Mouse (Mus musculus): Measurements from ENCODE around the gene Cfap126. TPM values are rescaled to one million over a fixed set of nuclear protein-coding genes. Genes with fewer than 3 reads are reported as not detected.

Cfap126 gene
- polyA plus RNA-seq, 1 experiment, result 16.7 TPM

DNA sequence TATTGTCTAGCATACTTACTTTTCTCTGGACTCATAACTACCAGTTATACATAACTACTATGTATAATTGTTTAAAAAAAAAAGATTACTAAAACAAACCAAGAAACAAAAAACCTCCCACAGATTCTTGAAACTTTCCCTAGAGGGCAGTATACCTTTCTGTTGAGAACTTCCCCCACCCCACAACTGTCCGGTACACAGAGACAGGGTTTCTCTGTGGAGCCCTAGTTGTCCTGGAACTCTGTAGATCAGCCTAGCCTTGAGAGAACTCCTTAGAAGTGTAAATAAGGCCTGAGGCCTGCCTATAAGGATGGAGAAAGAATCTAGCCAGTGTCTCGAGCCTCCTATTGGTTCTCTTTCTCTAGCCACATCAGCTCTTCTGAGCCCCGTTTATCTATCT is 50.5 kb downstream of the Cfap126 start:
- H3K27ac ChIP-seq (ENCODE audit: insufficient read depth, low read depth, low read length), result no peak overlapping the region
- peak; percentile 40 for DNase-seq
- H3K4me3 ChIP-seq (ENCODE audit: insufficient read depth, low read depth, low read length), result no peak overlapping the region
- no peaks in the 10 kb centered on the region for H3K27me3 ChIP-seq (replicated peaks; ENCODE audit: control insufficient read depth, insufficient read depth, low read length)
- TF ChIP-seq CTCF (conservative IDR thresholded peaks at IDR 0.05; ENCODE audit: insufficient read depth, insufficient read length, low read depth, low read length) (peak; percentile 31; the same call in 1 of the 2 replicates), POLR2A (IDR thresholded peaks at IDR 0.05; ENCODE audit: low read depth, low read length) (no peak)
- 0 out of 2 replicates have a peak, but pooled peaks cover 2% of the 10 kb centered on the region for H3K4me1 ChIP-seq (ENCODE audit: control insufficient read depth, insufficient read depth, low read length)
- no peaks in the 10 kb centered on the region for H3K36me3 ChIP-seq (ENCODE audit: control insufficient read depth, insufficient read depth, low read length)
- 48% methylated on average over 3 of the region's 3 CpGs for whole genome bisulfite sequencing

DNA sequence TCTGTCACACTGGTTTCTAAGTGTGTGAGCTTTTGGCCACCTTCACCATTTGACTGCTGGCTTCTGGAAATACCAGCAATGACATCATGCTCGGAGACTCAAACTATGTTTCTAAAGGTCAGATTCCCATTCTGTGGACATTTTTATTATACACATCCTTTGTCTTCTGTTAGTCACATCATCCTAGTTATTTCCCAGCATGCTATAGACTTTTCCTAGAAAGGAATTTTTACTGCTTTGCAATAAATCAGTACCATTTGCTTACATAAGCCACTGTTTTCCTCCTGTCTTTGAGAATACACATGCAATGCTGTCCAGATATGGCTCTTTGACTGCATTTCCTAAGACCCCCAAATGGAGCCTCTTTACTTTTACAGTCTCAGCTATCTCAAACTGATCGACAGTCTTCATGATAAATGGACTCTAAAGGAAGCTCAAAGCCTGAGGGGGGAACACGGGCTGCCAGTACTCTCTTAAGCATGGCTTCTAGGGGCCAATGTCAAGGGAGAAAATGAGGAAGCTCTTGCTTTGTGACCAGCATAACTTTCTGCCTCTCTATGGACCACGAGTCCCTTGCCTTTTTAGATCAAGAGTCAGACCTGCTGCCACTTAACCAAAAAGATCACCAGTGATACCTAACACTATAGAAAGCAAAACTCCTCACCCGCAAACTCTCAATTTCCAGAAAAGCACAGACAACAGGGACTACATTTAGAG is 52.1 kb downstream of the Cfap126 start:
- TF ChIP-seq CTCF (conservative IDR thresholded peaks at IDR 0.05; ENCODE audit: insufficient read depth, insufficient read length, low read depth, low read length) (no peak), POLR2A (IDR thresholded peaks at IDR 0.05; ENCODE audit: low read depth, low read length) (no peak)
- no peak overlapping the region for H3K27ac ChIP-seq (ENCODE audit: insufficient read depth, low read depth, low read length)
- no peaks in the 10 kb centered on the region for H3K36me3 ChIP-seq (ENCODE audit: control insufficient read depth, insufficient read depth, low read length)
- H3K4me1 ChIP-seq (ENCODE audit: control insufficient read depth, insufficient read depth, low read length), result 0 out of 2 replicates have a peak, but pooled peaks cover 2% of the 10 kb centered on the region
- no peak overlapping the region for H3K4me3 ChIP-seq (ENCODE audit: insufficient read depth, low read depth, low read length)
- no peak for DNase-seq
- 69% methylated on average over 5 of the region's 5 CpGs for WGBS
- no peaks in the 10 kb centered on the region for H3K27me3 ChIP-seq (replicated peaks; ENCODE audit: control insufficient read depth, insufficient read depth, low read length)

DNA sequence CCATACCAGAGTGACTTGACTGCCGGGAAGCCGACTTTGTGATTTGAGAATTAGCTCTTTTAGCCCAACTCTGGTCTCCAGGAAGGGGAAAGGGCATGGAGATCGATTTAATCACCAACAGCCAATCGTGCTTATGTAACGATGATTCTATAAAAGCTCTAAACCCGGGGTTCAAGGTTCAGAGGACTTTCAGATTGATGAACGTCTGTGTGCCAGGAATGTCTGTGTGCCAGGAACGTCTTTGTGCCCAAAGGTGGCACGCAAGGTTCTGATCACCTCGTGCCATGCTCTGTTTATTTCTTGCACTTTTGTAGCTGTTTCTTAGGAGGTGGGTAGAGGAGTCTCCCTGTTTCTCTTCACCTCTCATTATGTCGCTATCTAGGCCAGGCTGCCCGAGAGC is 55.2 kb downstream of the Cfap126 start:
- no peaks in the 10 kb centered on the region for H3K36me3 ChIP-seq (ENCODE audit: control insufficient read depth, insufficient read depth, low read length)
- H3K4me3 ChIP-seq (ENCODE audit: insufficient read depth, low read depth, low read length), result no peak overlapping the region
- TF ChIP-seq POLR2A (IDR thresholded peaks at IDR 0.05; ENCODE audit: low read depth, low read length) (no peak), CTCF (conservative IDR thresholded peaks at IDR 0.05; ENCODE audit: insufficient read depth, insufficient read length, low read depth, low read length) (no peak)
- peak; percentile 71 for DNase-seq
- H3K4me1 ChIP-seq (ENCODE audit: control insufficient read depth, insufficient read depth, low read length), result 0 out of 2 replicates have a peak, but pooled peaks cover 2% of the 10 kb centered on the region
- no peak overlapping the region for H3K27ac ChIP-seq (ENCODE audit: insufficient read depth, low read depth, low read length)
- WGBS, result 69% methylated on average over 12 of the region's 12 CpGs
- H3K27me3 ChIP-seq (replicated peaks; ENCODE audit: control insufficient read depth, insufficient read depth, low read length), result no peaks in the 10 kb centered on the region

DNA sequence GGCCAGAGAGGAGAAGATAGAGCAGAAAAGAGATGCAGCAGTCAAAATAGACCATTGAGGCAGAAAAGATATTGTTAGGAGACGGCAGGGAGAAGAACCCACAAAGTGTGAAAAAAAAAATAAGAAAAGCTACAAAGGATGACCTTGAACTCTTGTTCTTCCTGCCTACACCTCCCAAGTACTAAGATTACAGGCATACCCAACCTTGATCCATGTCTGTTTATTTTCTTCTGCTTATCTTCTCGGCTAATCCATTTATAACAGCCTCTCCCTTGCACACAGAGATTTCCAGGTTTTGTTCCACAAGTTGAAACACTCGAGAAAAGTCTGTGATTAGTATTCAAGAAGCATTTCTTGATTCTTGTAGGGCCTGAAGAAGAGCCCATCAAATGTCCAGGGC is 56.2 kb downstream of the Cfap126 start:
- no peaks in the 10 kb centered on the region for H3K36me3 ChIP-seq (ENCODE audit: control insufficient read depth, insufficient read depth, low read length)
- DNase-seq, result no peak

DNA sequence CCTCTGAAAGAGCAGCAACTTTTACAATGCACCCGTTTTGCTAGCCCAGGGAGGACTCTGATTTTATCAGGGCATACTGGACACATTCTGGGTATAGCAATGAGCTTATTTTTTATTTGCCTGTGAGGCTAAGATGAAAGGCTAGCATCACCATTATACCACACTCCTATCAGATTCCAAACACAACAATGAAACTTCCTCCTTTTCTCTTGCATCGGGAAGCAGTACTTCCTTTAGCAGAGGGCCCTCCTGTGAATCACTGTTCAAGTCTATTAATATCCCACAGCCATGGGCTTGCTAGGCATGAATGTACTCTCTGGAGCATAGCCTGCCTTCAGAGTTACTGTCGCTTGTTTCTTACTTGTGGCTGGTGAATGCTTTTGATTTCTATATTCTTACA is 57.4 kb downstream of the Cfap126 start:
- WGBS, result 27% methylated on average over 3 of the region's 3 CpGs

More for the DNA sequence above, 56.2 kb downstream of the Cfap126 start:
- TF ChIP-seq POLR2A (IDR thresholded peaks at IDR 0.05; ENCODE audit: low read depth, low read length), result no peak
- TF ChIP-seq CTCF (conservative IDR thresholded peaks at IDR 0.05; ENCODE audit: insufficient read depth, insufficient read length, low read depth, low read length), result no peak
- Histone ChIP-seq H3K27me3 (replicated peaks; ENCODE audit: control insufficient read depth, insufficient read depth, low read length) (no peaks in the 10 kb centered on the region), H3K4me3 (ENCODE audit: insufficient read depth, low read depth, low read length) (no peak overlapping the region), H3K4me1 (ENCODE audit: control insufficient read depth, insufficient read depth, low read length) (0 out of 2 replicates have a peak, but pooled peaks cover 2% of the 10 kb centered on the region), H3K27ac (ENCODE audit: insufficient read depth, low read depth, low read length) (no peak overlapping the region)
- 51% methylated on average over 3 of the region's 3 CpGs for WGBS

DNA sequence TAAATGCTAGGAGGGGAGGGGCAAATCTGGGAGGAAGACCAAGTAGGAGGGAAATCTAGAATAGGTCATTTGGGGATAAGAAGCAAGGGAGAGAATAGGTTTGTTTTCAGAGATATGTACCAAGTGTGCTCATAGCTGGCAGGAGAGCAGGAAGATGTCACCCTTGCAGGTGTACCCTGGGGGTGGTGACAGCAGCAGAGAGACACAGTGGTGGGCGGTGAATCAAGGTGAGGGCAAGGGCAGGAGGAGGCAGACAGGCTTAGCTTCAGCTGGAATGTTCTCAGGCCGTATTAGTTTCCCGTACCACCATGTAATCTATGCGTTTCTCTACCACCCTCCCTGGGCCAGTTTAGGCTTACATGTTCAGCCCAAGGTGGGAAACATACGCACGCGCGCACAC is 59.1 kb downstream of the Cfap126 start:
- Histone ChIP-seq H3K36me3 (ENCODE audit: control insufficient read depth, insufficient read depth, low read length) (no peaks in the 10 kb centered on the region), H3K4me1 (ENCODE audit: control insufficient read depth, insufficient read depth, low read length) (peaks cover 2% of the 10 kb centered on the region; the same call in 1 of the 2 replicates), H3K27me3 (replicated peaks; ENCODE audit: control insufficient read depth, insufficient read depth, low read length) (no peaks in the 10 kb centered on the region), H3K27ac (ENCODE audit: insufficient read depth, low read depth, low read length) (no peak overlapping the region), H3K4me3 (ENCODE audit: insufficient read depth, low read depth, low read length) (no peak overlapping the region)
- WGBS, result 98% methylated on average over 8 of the region's 8 CpGs
- DNase-seq, result no peak
- no peak for TF ChIP-seq POLR2A (IDR thresholded peaks at IDR 0.05; ENCODE audit: low read depth, low read length)
- TF ChIP-seq CTCF (conservative IDR thresholded peaks at IDR 0.05; ENCODE audit: insufficient read depth, insufficient read length, low read depth, low read length), result no peak

More for the DNA sequence above, 57.4 kb downstream of the Cfap126 start:
- peak; percentile 65 for DNase-seq
- no peaks in the 10 kb centered on the region for H3K36me3 ChIP-seq (ENCODE audit: control insufficient read depth, insufficient read depth, low read length)
- no peaks in the 10 kb centered on the region for H3K27me3 ChIP-seq (replicated peaks; ENCODE audit: control insufficient read depth, insufficient read depth, low read length)
- H3K4me3 ChIP-seq (ENCODE audit: insufficient read depth, low read depth, low read length), result no peak overlapping the region
- 0 out of 2 replicates have a peak, but pooled peaks cover 2% of the 10 kb centered on the region for H3K4me1 ChIP-seq (ENCODE audit: control insufficient read depth, insufficient read depth, low read length)
- TF ChIP-seq POLR2A (IDR thresholded peaks at IDR 0.05; ENCODE audit: low read depth, low read length) (no peak), CTCF (conservative IDR thresholded peaks at IDR 0.05; ENCODE audit: insufficient read depth, insufficient read length, low read depth, low read length) (no peak)
- peak overlapping the region; percentile 86; the same call in 1 of the 2 replicates for H3K27ac ChIP-seq (ENCODE audit: insufficient read depth, low read depth, low read length)

Other genes with a start within 250 kb of the Cfap126 start
- gene Atf6, start 246.1 kb upstream of the Cfap126 start, polyA plus RNA-seq (2012; rRNA removed), result 15.4 and 16.4 TPM in 2 replicates
- 0.75 and 1.8 TPM in 2 replicates for gene Gm26620, start 228.9 kb upstream of the Cfap126 start, polyA plus RNA-seq (2012; rRNA removed)
- gene Dusp12, start 228.4 kb upstream of the Cfap126 start, polyA plus RNA-seq (2012; rRNA removed), result 13.8 and 18.8 TPM in 2 replicates
- 0.31 and 0.54 TPM in 2 replicates for gene Fcrlb, start 201.0 kb upstream of the Cfap126 start, polyA plus RNA-seq (2012; rRNA removed)
- 0.71 and 6.4 TPM in 2 replicates for gene Fcrla, start 186.3 kb upstream of the Cfap126 start, polyA plus RNA-seq (2012; rRNA removed)
- gene Fcgr2b, start 137.4 kb upstream of the Cfap126 start, polyA plus RNA-seq (2012; rRNA removed), result 61.7 and 64.6 TPM in 2 replicates
- 3.3 and 3.7 TPM in 2 replicates for gene Fcgr4, start 95.0 kb upstream of the Cfap126 start, polyA plus RNA-seq (2012; rRNA removed)
- gene Fcgr3, start 49.0 kb upstream of the Cfap126 start, polyA plus RNA-seq (2012; rRNA removed), result 4.8 and 6.4 TPM in 2 replicates
- 814 and 951 TPM in 2 replicates for gene Sdhc, start 36.7 kb downstream of the Cfap126 start, polyA plus RNA-seq (2012; rRNA removed)
- 3.5 and 7.7 TPM in 2 replicates for gene Mpz, start 36.8 kb downstream of the Cfap126 start, polyA plus RNA-seq (2012; rRNA removed)
- 11.2 and 12.8 TPM in 2 replicates for gene Pcp4l1, start 82.3 kb downstream of the Cfap126 start, polyA plus RNA-seq (2012; rRNA removed)
- gene Nr1i3, start 100.1 kb downstream of the Cfap126 start, polyA plus RNA-seq (2012; rRNA removed), result 0.48 and 0.67 TPM in 2 replicates
- 46.4 and 51.8 TPM in 2 replicates for gene Tomm40l, start 108.6 kb downstream of the Cfap126 start, polyA plus RNA-seq (2012; rRNA removed)
- 19.8 and 20.8 TPM in 2 replicates for gene Apoa2, start 111.1 kb downstream of the Cfap126 start, polyA plus RNA-seq (2012; rRNA removed)
- 35.8 and 46.8 TPM in 2 replicates for gene Fcer1g, start 120.4 kb downstream of the Cfap126 start, polyA plus RNA-seq (2012; rRNA removed)
- 1.2 and 1.5 TPM in 2 replicates for gene Adamts4, start 136.5 kb downstream of the Cfap126 start, polyA plus RNA-seq (2012; rRNA removed)
- 374 and 559 TPM in 2 replicates for gene Ndufs2, start 137.5 kb downstream of the Cfap126 start, polyA plus RNA-seq (2012; rRNA removed)
- 58.9 and 67.7 TPM in 2 replicates for gene B4galt3, start 156.4 kb downstream of the Cfap126 start, polyA plus RNA-seq (2012; rRNA removed)
- 51.5 and 63.2 TPM in 2 replicates for gene Ppox, start 167.3 kb downstream of the Cfap126 start, polyA plus RNA-seq (2012; rRNA removed)
- gene Usp21, start 174.1 kb downstream of the Cfap126 start, polyA plus RNA-seq (2012; rRNA removed), result 47.8 and 53.4 TPM in 2 replicates
- gene Ufc1, start 181.1 kb downstream of the Cfap126 start, polyA plus RNA-seq (2012; rRNA removed), result 43.1 and 59.5 TPM in 2 replicates
- gene Dedd, start 215.2 kb downstream of the Cfap126 start, polyA plus RNA-seq (2012; rRNA removed), result 46.7 and 48.6 TPM in 2 replicates
- gene Nit1, start 231.7 kb downstream of the Cfap126 start, polyA plus RNA-seq (2012; rRNA removed), result 207 and 209 TPM in 2 replicates
- 17.1 and 37.0 TPM in 2 replicates for gene Pfdn2, start 231.8 kb downstream of the Cfap126 start, polyA plus RNA-seq (2012; rRNA removed)
- gene Klhdc9, start 246.9 kb downstream of the Cfap126 start, polyA plus RNA-seq (2012; rRNA removed), result 6.9 and 7.1 TPM in 2 replicates

All from kidney, adult 2 months (tissue).